Mouse (Mus musculus): ENCODE results near the gene Mymx. TPM values are rescaled to one million over a fixed set of nuclear protein-coding genes. Genes with fewer than 3 reads are reported as not detected.

The Mymx gene
- not detected for polyA plus RNA-seq (2014; fragmentation: Illumina TruSeq; extraction: RNeasy Lipid Tissue Mini Kit (QIAGEN cat#74804); ENCODE audit: insufficient read depth, low read depth, low replicate concordance)

DNA sequence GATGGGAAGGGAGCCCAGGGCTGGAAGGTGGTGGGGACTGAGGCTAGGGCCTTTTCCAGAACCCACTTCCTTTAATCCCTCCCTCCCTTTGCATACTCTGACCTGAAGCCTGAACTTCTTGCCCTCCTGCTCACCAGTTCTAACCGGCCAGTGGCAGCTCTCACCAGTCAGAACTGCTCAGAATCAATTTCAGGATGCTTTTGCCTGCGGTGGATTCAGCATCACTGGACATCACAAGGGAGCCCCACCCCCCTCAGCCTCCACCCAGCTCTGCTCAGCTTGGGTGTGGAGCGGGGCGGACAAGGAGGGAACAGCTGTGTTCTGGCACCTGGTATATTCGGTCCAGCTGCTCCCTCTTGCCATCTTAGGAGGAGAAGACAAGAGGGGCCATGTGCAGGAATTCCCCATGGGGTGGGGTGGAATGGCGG is at the start of gene Mymx:
Gene Mymx (minus strand): TSS at position 226 of the 428 bp plus-strand sequence.

DNA sequence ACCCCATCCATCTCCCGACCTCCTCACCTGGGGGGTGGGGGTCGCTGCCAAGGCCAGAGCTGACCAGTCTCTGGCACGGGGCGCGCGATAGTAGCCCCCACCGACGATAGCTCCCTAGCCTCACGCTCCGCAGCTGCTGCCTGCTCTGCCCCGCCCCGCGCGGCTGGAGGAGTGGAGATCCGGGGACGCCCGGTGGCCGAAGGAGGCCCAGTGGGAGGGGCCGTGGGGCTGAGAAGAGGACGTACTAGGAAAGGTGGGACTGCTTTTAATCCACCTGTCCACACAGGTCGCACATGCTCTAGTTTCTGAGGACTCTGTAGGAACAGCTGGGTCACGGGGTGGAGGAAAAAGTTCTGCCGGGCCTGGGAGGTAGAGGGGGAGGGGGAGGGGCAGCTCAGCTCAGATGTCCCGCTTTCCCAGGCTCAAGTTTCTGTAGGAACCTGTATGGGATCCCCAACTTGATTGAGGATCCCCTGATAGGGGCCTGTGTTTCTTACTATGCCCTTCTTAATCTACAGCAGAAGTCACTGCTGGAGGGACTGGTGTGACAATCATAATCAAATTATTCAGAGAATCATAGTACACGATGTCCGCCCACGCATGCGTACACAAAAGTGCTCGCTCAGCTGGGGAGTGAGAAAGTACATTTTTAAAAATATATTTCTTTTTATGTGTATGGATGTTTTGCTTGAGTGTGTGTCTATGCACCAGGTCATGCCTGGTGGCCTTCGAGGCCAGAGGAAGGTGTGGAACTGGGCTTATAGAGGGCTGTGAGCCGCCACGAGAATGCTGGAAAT is 2.3 kb downstream of the Mymx start, which contains the start of gene Slc29a1:
Gene Slc29a1 (minus strand): TSS at position 161 of the 797 bp plus-strand sequence.

DNA sequence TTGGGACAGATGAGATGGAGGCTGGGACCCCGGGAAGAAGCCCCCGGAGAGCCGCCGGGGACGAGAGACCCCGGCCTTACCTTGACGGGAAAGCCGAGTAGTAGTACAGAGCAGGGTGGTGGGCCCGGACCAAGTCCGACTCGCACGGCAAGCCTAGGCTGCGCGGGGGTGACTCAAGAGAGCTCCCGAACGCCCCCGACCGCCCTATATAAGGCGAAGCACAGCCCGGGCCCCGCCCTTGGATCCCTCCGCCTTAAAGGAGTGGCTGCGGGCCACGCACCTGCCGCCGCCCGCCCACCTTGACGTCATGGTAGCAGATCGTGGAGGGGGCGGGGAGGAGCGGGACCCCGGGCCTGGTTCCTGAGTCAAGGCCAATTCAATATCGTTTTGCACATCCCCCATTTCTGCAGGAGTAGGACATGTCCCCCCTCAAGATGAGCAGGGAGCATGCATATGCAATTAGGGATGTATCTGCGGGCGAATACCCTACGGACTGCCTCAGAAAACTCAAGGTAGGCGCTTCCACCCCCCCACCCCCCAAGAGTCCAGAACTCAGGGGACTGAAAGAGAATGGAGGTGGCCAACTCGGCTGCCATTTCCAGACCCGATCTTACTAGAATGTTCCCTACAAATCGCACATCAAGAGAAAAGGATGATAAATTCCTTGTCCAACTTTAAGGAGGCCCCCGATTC is 28.7 kb downstream of the Mymx start, which contains the start of gene Hsp90ab1:
Gene Hsp90ab1 (minus strand): TSS at position 185 of the 693 bp plus-strand sequence.

DNA sequence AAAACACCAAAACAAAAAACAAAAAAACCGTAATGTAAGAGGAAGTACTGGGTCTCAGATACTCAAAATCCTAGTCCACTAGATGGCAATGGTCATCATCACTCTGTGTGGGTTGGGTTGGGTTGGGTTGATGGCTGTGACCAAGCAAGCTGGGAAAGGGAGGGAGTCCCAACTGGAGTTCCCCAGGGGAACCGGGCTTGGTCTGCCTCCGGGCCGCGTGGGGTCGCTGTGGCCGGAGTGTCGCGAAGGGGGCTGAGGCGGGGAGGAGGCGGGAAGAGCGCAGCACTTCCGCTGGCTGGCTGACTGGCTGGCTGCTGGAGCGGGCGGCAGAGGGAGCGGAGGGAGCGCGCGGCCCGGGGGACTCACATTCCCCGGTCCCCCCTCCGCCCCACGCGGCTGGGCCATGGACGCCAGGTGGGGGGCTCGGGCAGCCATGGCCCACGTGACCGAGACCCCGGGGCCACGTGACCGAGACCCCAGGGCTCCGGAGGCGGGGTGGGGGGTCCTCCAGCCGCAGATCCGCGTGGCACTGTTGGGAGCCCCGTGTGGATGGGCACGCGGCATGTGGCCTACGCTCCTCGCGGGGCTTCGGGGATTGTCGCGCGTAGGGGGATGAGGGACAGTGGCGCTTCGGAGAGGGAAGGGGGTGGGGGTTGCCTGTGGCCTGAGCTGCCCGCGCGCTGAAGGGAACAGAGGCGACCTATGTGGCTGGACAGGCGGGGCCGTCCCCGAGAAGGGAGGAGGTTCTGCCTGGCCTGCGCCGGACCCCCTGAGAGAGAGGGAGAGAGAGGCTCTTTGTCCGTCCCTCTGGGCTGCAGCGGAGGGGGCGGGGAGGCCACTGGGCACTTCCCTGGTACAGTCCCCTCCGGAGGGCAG is 38.0 kb downstream of the Mymx start, which contains the start of gene Slc35b2:
Gene Slc35b2 (plus strand): TSS at position 220 of the 876 bp plus-strand sequence.

DNA sequence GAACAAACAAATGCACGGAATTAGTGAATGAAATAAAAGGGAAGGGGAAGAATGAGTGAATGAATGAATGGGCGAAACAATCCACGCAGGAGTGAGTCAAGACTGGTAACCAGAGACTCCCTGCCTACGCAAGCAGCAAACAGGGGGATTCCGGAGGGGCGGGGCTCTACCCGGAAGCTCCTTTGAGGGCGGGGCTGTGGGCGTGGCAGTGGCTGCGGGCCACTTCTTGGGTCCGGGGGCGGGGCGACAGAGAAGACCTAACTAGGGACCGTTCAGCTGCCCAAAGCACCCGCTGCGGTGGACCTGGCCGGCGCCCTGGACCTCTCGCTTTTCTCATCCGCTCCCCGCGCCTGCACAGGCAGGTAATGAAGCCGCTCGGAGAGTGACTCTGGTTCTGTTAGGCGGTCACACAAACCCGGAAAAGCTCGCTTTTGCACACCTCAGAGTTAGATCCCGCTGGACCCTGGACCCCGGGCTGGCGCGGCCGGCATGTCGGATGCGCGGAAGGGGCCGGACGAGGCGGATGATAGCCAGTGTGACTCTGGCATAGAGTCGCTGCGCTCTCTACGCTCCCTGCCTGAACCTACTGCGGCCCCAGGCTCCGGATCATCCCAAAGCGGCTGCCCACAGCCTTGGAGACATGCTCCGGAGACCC is 46.3 kb downstream of the Mymx start, which contains the start of gene Nfkbie:
Gene Nfkbie (plus strand): TSS at position 252 of the 655 bp plus-strand sequence.

Other genes with a start within 250 kb of the Mymx start
- 20.7 TPM for gene Cdc5l, start 168.4 kb downstream of the Mymx start, polyA plus RNA-seq (2014; fragmentation: Illumina TruSeq; extraction: RNeasy Lipid Tissue Mini Kit (QIAGEN cat#74804); ENCODE audit: insufficient read depth, low read depth, low replicate concordance)
- not detected for gene Spats1, start 126.7 kb downstream of the Mymx start, polyA plus RNA-seq (2014; fragmentation: Illumina TruSeq; extraction: RNeasy Lipid Tissue Mini Kit (QIAGEN cat#74804); ENCODE audit: insufficient read depth, low read depth, low replicate concordance)
- gene Aars2, start 95.3 kb downstream of the Mymx start, polyA plus RNA-seq (2014; fragmentation: Illumina TruSeq; extraction: RNeasy Lipid Tissue Mini Kit (QIAGEN cat#74804); ENCODE audit: insufficient read depth, low read depth, low replicate concordance), result 4.0 TPM
- 3.3 TPM for gene Tcte1, start 78.7 kb downstream of the Mymx start, polyA plus RNA-seq (2014; fragmentation: Illumina TruSeq; extraction: RNeasy Lipid Tissue Mini Kit (QIAGEN cat#74804); ENCODE audit: insufficient read depth, low read depth, low replicate concordance)
- gene Tmem151b, start 52.4 kb downstream of the Mymx start, polyA plus RNA-seq (2014; fragmentation: Illumina TruSeq; extraction: RNeasy Lipid Tissue Mini Kit (QIAGEN cat#74804); ENCODE audit: insufficient read depth, low read depth, low replicate concordance), result not detected
- 5.7 TPM for gene Nfkbie, start 46.4 kb downstream of the Mymx start, polyA plus RNA-seq (2014; fragmentation: Illumina TruSeq; extraction: RNeasy Lipid Tissue Mini Kit (QIAGEN cat#74804); ENCODE audit: insufficient read depth, low read depth, low replicate concordance)
- 41.1 TPM for gene Slc35b2, start 38.2 kb downstream of the Mymx start, polyA plus RNA-seq (2014; fragmentation: Illumina TruSeq; extraction: RNeasy Lipid Tissue Mini Kit (QIAGEN cat#74804); ENCODE audit: insufficient read depth, low read depth, low replicate concordance)
- gene Hsp90ab1, start 28.8 kb downstream of the Mymx start, polyA plus RNA-seq (2014; fragmentation: Illumina TruSeq; extraction: RNeasy Lipid Tissue Mini Kit (QIAGEN cat#74804); ENCODE audit: insufficient read depth, low read depth, low replicate concordance), result 638 TPM
- 66.9 TPM for gene Slc29a1, start 2.5 kb downstream of the Mymx start, polyA plus RNA-seq (2014; fragmentation: Illumina TruSeq; extraction: RNeasy Lipid Tissue Mini Kit (QIAGEN cat#74804); ENCODE audit: insufficient read depth, low read depth, low replicate concordance)
- gene Capn11, start 57.2 kb upstream of the Mymx start, polyA plus RNA-seq (2014; fragmentation: Illumina TruSeq; extraction: RNeasy Lipid Tissue Mini Kit (QIAGEN cat#74804); ENCODE audit: insufficient read depth, low read depth, low replicate concordance), result 0.45 TPM
- gene Mrpl14, start 84.2 kb upstream of the Mymx start, polyA plus RNA-seq (2014; fragmentation: Illumina TruSeq; extraction: RNeasy Lipid Tissue Mini Kit (QIAGEN cat#74804); ENCODE audit: insufficient read depth, low read depth, low replicate concordance), result 159 TPM
- 29.4 TPM for gene Tmem63b, start 84.8 kb upstream of the Mymx start, polyA plus RNA-seq (2014; fragmentation: Illumina TruSeq; extraction: RNeasy Lipid Tissue Mini Kit (QIAGEN cat#74804); ENCODE audit: insufficient read depth, low read depth, low replicate concordance)
- not detected for gene 1600014C23Rik, start 131.7 kb upstream of the Mymx start, polyA plus RNA-seq (2014; fragmentation: Illumina TruSeq; extraction: RNeasy Lipid Tissue Mini Kit (QIAGEN cat#74804); ENCODE audit: insufficient read depth, low read depth, low replicate concordance)

All from lung, adult 10 weeks (tissue).